Mouse (Mus musculus) limb, embryonic 13.5 days (tissue): Measurements from ENCODE around the gene Pef1. TPM values are rescaled to one million over a fixed set of nuclear protein-coding genes. Genes with fewer than 3 reads are reported as not detected.

Source experiments
- ATAC-seq: fragments of 200-750 bp; cut with Nextera tagmentation; 2 replicates; pipeline ENCODE4 v1.8.0; 2017; ENCODE audit warnings: low read depth, moderate number of reproducible peaks, moderate TSS enrichment; ENCODE audit not compliant: low FRiP score
- H3K27ac ChIP-seq: fragments of 300-500 bp; sonication (generic); 2 replicates; pipeline ENCODE4 v1.5.1; 2015; ENCODE audit warnings: inconsistent platforms, mild to moderate bottlenecking, moderate library complexity
- H3K27me3 ChIP-seq: fragments of 300-500 bp; sonication (generic); 2 replicates; pipeline ENCODE4 v1.6.1; 2015; ENCODE audit warnings: mild to moderate bottlenecking, inconsistent platforms
- H3K36me3 ChIP-seq: fragments of 300-500 bp; sonication (generic); 2 replicates; pipeline ENCODE4 v1.6.1; 2015; ENCODE audit warnings: inconsistent platforms, mild to moderate bottlenecking, moderate library complexity
- H3K4me1 ChIP-seq: fragments of 300-500 bp; sonication (generic); 2 replicates; pipeline ENCODE4 v1.6.1; 2015; ENCODE audit warnings: inconsistent platforms
- H3K4me2 ChIP-seq: fragments of 300-500 bp; sonication (generic); replicated peaks from 2 replicates; pipeline ENCODE4 v1.6.1; 2015; ENCODE audit warnings: inconsistent platforms, mild to moderate bottlenecking, moderate library complexity
- H3K4me3 ChIP-seq: fragments of 300-500 bp; sonication (generic); 2 replicates; pipeline ENCODE4 v1.5.1; 2015; ENCODE audit warnings: moderate library complexity, mild to moderate bottlenecking, inconsistent platforms
- H3K9ac ChIP-seq: fragments of 300-500 bp; sonication (generic); 2 replicates; pipeline ENCODE4 v1.6.1; 2015; ENCODE audit warnings: mild to moderate bottlenecking, inconsistent platforms
- H3K9me3 ChIP-seq: fragments of 300-500 bp; sonication (generic); 2 replicates; pipeline ENCODE4 v1.6.1; 2016; ENCODE audit warnings: inconsistent platforms
- WGBS: fragments of 180-500 bp; shearing (Covaris S2); methylation state at CpG from one replicate; pipeline ENCODE4 v1.1.7; 2015; 5-methylcytosine and 5-hydroxymethylcytosine counted together
- polyA plus RNA-seq: library from polyadenylated mRNA; unstranded; fragments of >200 nt; fragmentation: Nextera tagmentation; extraction: Ambion mirVana; gene quantifications from 2 replicates; pipeline ENCODE4 v1.2.1, GENCODE M21; 2015

The Pef1 gene
- polyA plus RNA-seq, 1 experiment from 2014 or later = 64.1 TPM

- no peak for ATAC-seq
- Histone ChIP-seq H3K4me3 (no peak overlapping the region), H3K9ac (no peak overlapping the region), H3K27me3 (peaks cover 35% of the 10 kb centered on the region), H3K27ac (no peak overlapping the region), H3K4me2 (no peak overlapping the region), H3K36me3 (peaks cover 29% of the 10 kb centered on the region), H3K4me1 (peaks cover 28% of the 10 kb centered on the region), H3K9me3 (no peaks in the 10 kb centered on the region)
- 69% methylated on average over 17 of the region's 17 CpGs for WGBS
Observed at GRCm38 (mm10) chr4:130074761-130075515, 27.4 kb upstream of the Pef1 start.

GRCm38 (mm10) chr4:130076856-130077255 lies 25.5 kb upstream of the Pef1 start:
- H3K4me1 ChIP-seq = peaks cover 42% of the 10 kb centered on the region
- no peaks in the 10 kb centered on the region for H3K9me3 ChIP-seq
- no peak overlapping the region for H3K27ac ChIP-seq
- H3K4me2 ChIP-seq = no peak overlapping the region
- peak overlapping the region; percentile 13; the same call in 1 of the 2 replicates for H3K9ac ChIP-seq
- H3K27me3 ChIP-seq = peaks cover 37% of the 10 kb centered on the region
- WGBS = 58% methylated on average over 8 of the region's 8 CpGs
- ATAC-seq = no peak
- H3K36me3 ChIP-seq = peaks cover 29% of the 10 kb centered on the region
- no peak overlapping the region for H3K4me3 ChIP-seq

DNA sequence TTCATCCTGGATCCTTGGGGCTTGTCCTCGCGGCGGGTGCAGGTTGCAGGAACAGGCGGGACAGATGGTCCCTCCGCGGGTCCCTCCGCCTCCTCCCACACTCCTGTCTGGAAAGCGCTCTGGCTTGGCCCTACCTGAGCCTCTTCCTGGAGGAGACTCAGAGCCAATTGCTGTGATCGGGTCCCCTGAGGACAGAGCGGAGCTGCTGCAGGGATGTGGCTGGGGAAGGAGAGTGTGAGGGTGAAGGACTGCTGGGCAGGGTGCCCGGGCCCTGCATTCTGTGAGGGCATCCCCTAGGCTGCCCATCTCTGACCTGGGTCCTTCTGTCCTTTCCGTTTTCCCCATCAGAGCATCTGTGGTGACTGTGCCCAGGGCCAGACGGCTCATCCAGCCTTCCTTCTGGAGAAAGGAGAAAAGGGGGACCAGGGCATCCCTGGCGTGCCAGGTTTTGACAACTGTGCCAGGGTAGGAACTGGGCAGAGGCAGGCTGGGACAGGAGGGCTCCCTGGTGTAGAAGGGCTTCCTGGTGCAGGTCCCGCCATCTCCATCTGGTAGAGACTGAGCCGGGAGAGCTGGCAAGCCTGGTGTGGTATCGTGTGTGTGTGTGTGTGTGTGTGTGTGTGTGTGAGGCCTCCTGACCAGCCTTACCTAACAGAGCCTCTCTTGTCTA lies 23.4 kb upstream of the Pef1 start:
- peaks cover 46% of the 10 kb centered on the region for H3K4me1 ChIP-seq

GRCm38 (mm10) chr4:130079521-130079920 lies 22.8 kb upstream of the Pef1 start:
- Histone ChIP-seq H3K9me3 (no peaks in the 10 kb centered on the region), H3K36me3 (peaks cover 4% of the 10 kb centered on the region; the same call in 1 of the 2 replicates), H3K4me3 (no peak overlapping the region), H3K27me3 (peaks cover 35% of the 10 kb centered on the region), H3K4me1 (peaks cover 49% of the 10 kb centered on the region), H3K27ac (peak overlapping the region; percentile 74), H3K4me2 (no peak overlapping the region), H3K9ac (no peak overlapping the region)
- ATAC-seq = no peak
- 44% methylated on average over 2 of the region's 3 CpGs for WGBS

More for the DNA sequence above, 23.4 kb upstream of the Pef1 start:
- no peak overlapping the region for H3K4me3 ChIP-seq
- 50% methylated on average over 17 of the region's 17 CpGs for WGBS
- no peak overlapping the region for H3K9ac ChIP-seq
- peak overlapping the region; percentile 67; the same call in 1 of the 2 replicates for H3K27ac ChIP-seq
- peaks cover 37% of the 10 kb centered on the region for H3K27me3 ChIP-seq
- 0 out of 2 replicates have a peak, but pooled peaks have one; percentile 21 for ATAC-seq
- 0 out of 2 replicates have a peak overlapping the region, but pooled peaks have one; percentile 0 for H3K4me2 ChIP-seq
- H3K36me3 ChIP-seq = peaks cover 9% of the 10 kb centered on the region
- H3K9me3 ChIP-seq = no peaks in the 10 kb centered on the region

DNA sequence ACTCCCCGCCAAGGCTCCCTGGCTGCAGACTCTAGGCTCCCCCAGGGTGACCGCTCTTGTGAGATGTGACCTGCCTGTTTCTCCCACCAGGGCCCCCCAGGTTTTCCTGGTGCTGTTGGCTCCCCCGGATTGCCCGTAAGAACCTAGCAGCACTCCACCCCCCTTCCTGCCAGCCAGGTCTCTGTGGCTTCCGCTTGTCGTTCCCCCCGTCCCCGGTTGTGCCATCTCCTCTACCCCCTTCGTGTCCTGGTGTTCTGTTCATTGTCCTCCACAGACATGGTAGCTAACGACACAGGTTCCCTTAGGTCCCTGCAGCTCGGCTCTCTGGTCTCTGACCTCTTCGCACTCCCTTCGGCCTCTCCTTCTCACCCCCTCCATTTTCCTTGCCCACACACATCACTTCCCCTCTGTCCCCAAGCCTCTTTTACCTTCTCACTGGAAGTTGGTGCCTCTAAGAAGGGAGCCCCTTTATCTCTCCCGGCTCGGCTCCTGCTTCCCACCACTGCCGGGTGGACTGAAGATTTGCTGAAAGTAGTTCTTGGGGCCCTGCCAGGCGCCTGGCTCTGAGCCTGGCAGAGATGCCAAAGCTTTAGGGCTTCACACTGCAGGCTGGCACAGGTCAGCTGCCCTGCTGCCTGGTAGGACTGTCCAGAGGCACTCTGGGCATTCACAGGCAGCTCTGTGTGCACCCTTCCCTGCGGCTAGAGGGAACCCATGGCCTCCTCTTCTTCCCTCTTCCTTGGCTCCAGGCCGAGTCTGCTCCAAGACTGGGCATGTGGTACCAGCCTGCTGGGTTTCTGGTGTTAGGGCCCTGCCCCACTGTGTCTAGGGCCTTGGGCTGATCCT lies 20.8 kb upstream of the Pef1 start:
- no peak for ATAC-seq
- Histone ChIP-seq H3K27ac (no peak overlapping the region), H3K4me2 (no peak overlapping the region), H3K4me1 (peaks cover 58% of the 10 kb centered on the region), H3K9me3 (no peaks in the 10 kb centered on the region), H3K4me3 (no peak overlapping the region), H3K9ac (no peak overlapping the region), H3K36me3 (no peaks in the 10 kb centered on the region; the same call in 1 of the 2 replicates), H3K27me3 (peaks cover 26% of the 10 kb centered on the region)
- WGBS = 75% methylated on average over 19 of the region's 19 CpGs

- H3K27me3 ChIP-seq = peaks cover 23% of the 10 kb centered on the region
- peaks cover 53% of the 10 kb centered on the region for H3K4me1 ChIP-seq
- H3K27ac ChIP-seq = no peak overlapping the region
- 34% methylated on average over 9 of the region's 9 CpGs for WGBS
- 0 out of 2 replicates have a peak overlapping the region, but pooled peaks have one; percentile 3 for H3K9ac ChIP-seq
- no peaks in the 10 kb centered on the region; the same call in 1 of the 2 replicates for H3K36me3 ChIP-seq
- H3K4me2 ChIP-seq = no peak overlapping the region
- no peak for ATAC-seq
- no peak overlapping the region for H3K4me3 ChIP-seq
- no peaks in the 10 kb centered on the region for H3K9me3 ChIP-seq
Observed at GRCm38 (mm10) chr4:130082211-130082610, 20.1 kb upstream of the Pef1 start.

DNA sequence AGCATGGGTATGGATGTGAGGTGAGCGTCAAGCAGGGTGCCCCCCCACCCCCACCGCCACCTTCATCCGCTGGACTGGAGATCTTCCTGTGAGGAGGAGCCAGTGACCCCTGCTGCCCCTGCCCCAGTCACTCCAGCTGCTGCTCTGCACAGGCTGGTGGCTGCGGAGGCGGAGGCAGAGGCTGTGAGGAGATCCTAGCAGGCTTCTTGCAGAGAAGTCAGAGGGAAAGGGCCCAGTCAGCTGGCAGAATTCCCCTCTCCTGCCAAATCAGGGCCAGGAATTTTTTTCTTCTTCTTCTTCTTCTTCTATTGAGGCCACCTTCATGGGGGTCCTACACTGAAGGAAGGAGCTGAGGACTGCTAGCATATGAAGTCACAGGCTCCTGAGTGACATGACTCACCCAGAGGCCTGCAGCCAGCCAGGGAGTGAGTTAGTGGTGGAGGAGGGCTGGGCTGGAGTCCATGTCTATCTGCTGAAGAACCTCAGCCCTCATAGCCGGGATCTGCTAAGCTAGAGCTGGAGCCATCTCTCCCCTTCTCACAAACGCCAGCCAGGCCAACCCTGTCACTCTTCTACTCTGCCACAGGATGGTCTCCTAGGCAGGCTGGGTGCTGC lies 17.9 kb upstream of the Pef1 start:
- WGBS = 51% methylated on average over 7 of the region's 7 CpGs
- no peak for ATAC-seq
- no peaks in the 10 kb centered on the region for H3K9me3 ChIP-seq
- H3K9ac ChIP-seq = peak overlapping the region; percentile 35; the same call in 1 of the 2 replicates
- H3K27me3 ChIP-seq = peaks cover 19% of the 10 kb centered on the region
- peaks cover 35% of the 10 kb centered on the region for H3K4me1 ChIP-seq
- H3K27ac ChIP-seq = no peak overlapping the region
- H3K36me3 ChIP-seq = peaks cover under 1% of the 10 kb centered on the region; the same call in 1 of the 2 replicates
- H3K4me3 ChIP-seq = no peak overlapping the region
- H3K4me2 ChIP-seq = no peak overlapping the region

DNA sequence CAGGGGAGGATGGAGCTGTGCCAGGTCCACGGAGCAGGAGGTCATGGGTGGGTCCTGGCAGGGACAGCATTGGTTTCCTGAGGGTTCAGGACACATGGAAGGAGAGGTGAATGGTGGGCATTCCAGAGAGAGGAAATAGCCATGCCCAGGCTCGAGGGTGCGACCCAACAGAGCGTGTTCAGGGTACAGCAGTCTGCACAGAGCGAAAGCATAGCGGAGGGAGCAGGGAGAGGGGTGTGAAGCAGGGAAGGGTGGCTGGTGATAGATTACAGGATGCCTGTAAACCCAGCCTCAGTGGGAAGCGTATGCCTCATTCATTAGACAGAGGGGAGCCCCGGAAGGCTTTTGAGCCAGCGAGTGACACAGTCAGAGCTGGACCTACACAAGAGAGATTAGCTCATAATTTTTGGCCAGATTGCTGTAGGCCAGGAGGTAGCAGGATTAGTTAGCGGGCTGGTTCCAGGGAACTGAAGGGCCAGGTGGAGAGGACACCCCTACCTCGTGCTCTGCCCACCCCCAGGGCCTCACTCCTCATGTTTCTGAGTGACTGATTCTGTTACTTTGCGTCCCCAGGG lies 17.0 kb upstream of the Pef1 start:
- WGBS = 57% methylated on average over 12 of the region's 12 CpGs
- H3K9ac ChIP-seq = peak overlapping the region; percentile 35; the same call in 1 of the 2 replicates
- no peak overlapping the region for H3K4me2 ChIP-seq
- no peak overlapping the region for H3K4me3 ChIP-seq
- no peaks in the 10 kb centered on the region for H3K9me3 ChIP-seq
- peaks cover 19% of the 10 kb centered on the region for H3K27me3 ChIP-seq
- H3K36me3 ChIP-seq = peaks cover 6% of the 10 kb centered on the region; the same call in 1 of the 2 replicates
- H3K4me1 ChIP-seq = peaks cover 30% of the 10 kb centered on the region
- no peak for ATAC-seq
- H3K27ac ChIP-seq = no peak overlapping the region

GRCm38 (mm10) chr4:130087293-130087692 lies 15.1 kb upstream of the Pef1 start:
- no peak overlapping the region for H3K4me2 ChIP-seq
- H3K36me3 ChIP-seq = peaks cover 7% of the 10 kb centered on the region; the same call in 1 of the 2 replicates
- peaks cover 12% of the 10 kb centered on the region; the same call in 1 of the 2 replicates for H3K4me1 ChIP-seq
- 14% methylated on average over 7 of the region's 7 CpGs for WGBS
- ATAC-seq = peak; percentile 52
- H3K9me3 ChIP-seq = no peaks in the 10 kb centered on the region
- H3K9ac ChIP-seq = no peak overlapping the region
- no peak overlapping the region for H3K27ac ChIP-seq
- H3K4me3 ChIP-seq = no peak overlapping the region
- H3K27me3 ChIP-seq = peaks cover 18% of the 10 kb centered on the region

DNA sequence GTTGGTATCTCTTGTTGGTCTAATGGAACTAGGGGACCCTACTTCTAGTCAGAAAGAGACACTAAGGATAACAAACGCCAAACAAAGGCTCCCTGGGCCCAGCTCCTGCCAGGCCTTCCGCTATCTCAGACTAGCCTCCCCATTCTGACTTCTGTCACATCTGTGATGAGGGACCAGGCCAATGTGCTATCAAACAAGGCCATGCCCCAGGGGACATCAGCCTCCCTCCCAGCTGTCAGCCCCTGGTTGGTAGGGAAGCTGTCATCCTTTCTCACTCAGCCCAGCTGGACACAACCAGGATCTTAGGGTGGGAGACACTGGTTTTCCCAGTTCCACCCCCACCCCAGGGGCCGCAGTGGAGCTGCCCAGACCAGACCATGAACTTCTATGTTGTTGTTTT lies 7.2 kb upstream of the Pef1 start:
- H3K9ac ChIP-seq = no peak overlapping the region
- H3K27me3 ChIP-seq = peaks cover 33% of the 10 kb centered on the region
- H3K36me3 ChIP-seq = peaks cover 21% of the 10 kb centered on the region; the same call in 1 of the 2 replicates
- H3K4me1 ChIP-seq = no peaks in the 10 kb centered on the region
- no peak overlapping the region for H3K27ac ChIP-seq
- ATAC-seq = no peak
- WGBS = 58% methylated on average over 3 of the region's 3 CpGs
- no peak overlapping the region for H3K4me2 ChIP-seq
- no peaks in the 10 kb centered on the region for H3K9me3 ChIP-seq
- H3K4me3 ChIP-seq = no peak overlapping the region

- Histone ChIP-seq H3K4me1 (peaks cover 22% of the 10 kb centered on the region), H3K36me3 (peaks cover 10% of the 10 kb centered on the region; the same call in 1 of the 2 replicates), H3K9me3 (no peaks in the 10 kb centered on the region), H3K9ac (no peak overlapping the region; the same call in 1 of the 2 replicates), H3K27ac (no peak overlapping the region), H3K4me2 (no peak overlapping the region), H3K4me3 (no peak overlapping the region), H3K27me3 (peaks cover 12% of the 10 kb centered on the region)
- WGBS = 48% methylated on average over 8 of the region's 8 CpGs
- no peak; the same call in 1 of the 2 replicates for ATAC-seq
Observed at GRCm38 (mm10) chr4:130101183-130101582, 1.2 kb upstream of the Pef1 start.
